Mouse (Mus musculus) hindbrain, embryonic 10.5 days (tissue): ENCODE measurements around the gene N4bp3. TPM values are rescaled to one million over a fixed set of nuclear protein-coding genes. Genes with fewer than 3 reads are reported as not detected.

Experiments
- DNase-seq: peaks from one replicate; pipeline ENCODE4 v3.0.0-alpha.2; 2017; ENCODE audit warnings: low spot score
- H3K27ac ChIP-seq: fragments of 300-500 bp; sonication (generic); 2 replicates; pipeline ENCODE4 v1.5.1; 2016; ENCODE audit warnings: mild to moderate bottlenecking, moderate library complexity
- H3K27me3 ChIP-seq: fragments of 300-500 bp; sonication (generic); 2 replicates; pipeline ENCODE4 v1.6.1; 2016; ENCODE audit warnings: mild to moderate bottlenecking; ENCODE audit not compliant: poor library complexity, insufficient read depth, severe bottlenecking
- H3K36me3 ChIP-seq: fragments of 300-500 bp; sonication (generic); 2 replicates; pipeline ENCODE4 v1.6.1; 2016; ENCODE audit warnings: mild to moderate bottlenecking, moderate library complexity
- H3K4me1 ChIP-seq: fragments of 300-500 bp; sonication (generic); replicated peaks from 2 replicates; pipeline ENCODE4 v1.6.1; 2016; ENCODE audit warnings: mild to moderate bottlenecking
- H3K4me3 ChIP-seq: fragments of 300-500 bp; sonication (generic); 2 replicates; pipeline ENCODE4 v1.5.1; 2016; ENCODE audit warnings: mild to moderate bottlenecking, moderate library complexity
- H3K9me3 ChIP-seq: fragments of 300-500 bp; sonication (generic); 2 replicates; pipeline ENCODE4 v1.6.1; 2016; ENCODE audit warnings: mild to moderate bottlenecking, moderate library complexity
- WGBS: fragments of 180-500 bp; shearing (Covaris S2); methylation state at CpG from one replicate; pipeline ENCODE4 v1.1.7; 2016; 5-methylcytosine and 5-hydroxymethylcytosine counted together
- polyA plus RNA-seq: library from polyadenylated mRNA; unstranded; fragments of >200 nt; fragmentation: Nextera tagmentation; extraction: Ambion mirVana; gene quantifications from 2 replicates; pipeline ENCODE4 v1.2.1, GENCODE M21; 2016

Gene N4bp3
- polyA plus RNA-seq, 1 experiment from 2014 or later: 18.3 TPM

- Histone ChIP-seq H3K4me3 (peak overlapping the region; percentile 23), H3K4me1 (peaks cover 45% of the 10 kb centered on the region), H3K9me3 (no peaks in the 10 kb centered on the region), H3K27me3 (no peaks in the 10 kb centered on the region), H3K36me3 (peaks cover 86% of the 10 kb centered on the region), H3K27ac (no peak overlapping the region)
- WGBS: 90% methylated on average over 3 of the region's 3 CpGs
- DNase-seq: no peak
Measured at GRCm38 (mm10) chr11:51602253-51602652, 48.4 kb downstream of the N4bp3 start.

- Histone ChIP-seq H3K4me1 (peaks cover 16% of the 10 kb centered on the region), H3K36me3 (peaks cover 100% of the 10 kb centered on the region), H3K27ac (no peak overlapping the region), H3K27me3 (no peaks in the 10 kb centered on the region), H3K9me3 (no peaks in the 10 kb centered on the region), H3K4me3 (no peak overlapping the region)
- DNase-seq: no peak
- 88% methylated on average over 2 of the region's 2 CpGs for whole genome bisulfite sequencing
Measured at GRCm38 (mm10) chr11:51597553-51597952, 53.1 kb downstream of the N4bp3 start.

DNA sequence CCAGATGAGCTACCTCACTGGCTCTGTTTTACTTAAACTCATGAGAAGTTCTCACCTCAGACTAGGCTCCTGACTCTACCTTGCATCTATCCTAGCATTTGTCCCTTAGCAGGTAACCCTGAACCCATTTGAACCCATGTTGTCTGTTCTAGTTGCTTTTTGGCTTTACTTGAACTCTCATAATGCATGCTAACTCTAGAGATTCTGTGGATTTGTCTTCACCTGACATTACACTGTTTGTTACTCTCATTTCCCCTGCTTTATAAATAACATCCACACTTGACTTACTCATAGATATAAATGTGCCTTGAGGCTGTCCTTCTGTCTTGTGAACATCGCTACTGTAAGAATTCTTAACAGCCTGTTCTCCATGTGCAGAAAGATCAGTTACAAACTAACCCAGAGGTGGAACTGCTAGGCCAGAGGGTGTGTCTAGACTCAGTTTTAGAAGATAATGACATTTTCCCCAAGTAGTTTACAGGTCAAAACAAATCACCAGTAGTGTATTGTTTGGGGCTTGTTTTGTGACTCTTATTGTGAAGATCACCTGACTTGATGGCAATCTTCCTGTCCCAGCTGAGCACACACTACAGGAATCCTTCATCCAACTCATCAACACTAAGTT, 55.1 kb downstream of the N4bp3 start:
- no peaks in the 10 kb centered on the region for H3K9me3 ChIP-seq
- no peaks in the 10 kb centered on the region for H3K4me1 ChIP-seq
- 93% methylated on average over 1 of the region's 1 CpGs for WGBS
- no peak overlapping the region for H3K4me3 ChIP-seq
- no peaks in the 10 kb centered on the region for H3K27me3 ChIP-seq
- no peak for DNase-seq
- H3K36me3 ChIP-seq: peaks cover 100% of the 10 kb centered on the region
- no peak overlapping the region for H3K27ac ChIP-seq

DNA sequence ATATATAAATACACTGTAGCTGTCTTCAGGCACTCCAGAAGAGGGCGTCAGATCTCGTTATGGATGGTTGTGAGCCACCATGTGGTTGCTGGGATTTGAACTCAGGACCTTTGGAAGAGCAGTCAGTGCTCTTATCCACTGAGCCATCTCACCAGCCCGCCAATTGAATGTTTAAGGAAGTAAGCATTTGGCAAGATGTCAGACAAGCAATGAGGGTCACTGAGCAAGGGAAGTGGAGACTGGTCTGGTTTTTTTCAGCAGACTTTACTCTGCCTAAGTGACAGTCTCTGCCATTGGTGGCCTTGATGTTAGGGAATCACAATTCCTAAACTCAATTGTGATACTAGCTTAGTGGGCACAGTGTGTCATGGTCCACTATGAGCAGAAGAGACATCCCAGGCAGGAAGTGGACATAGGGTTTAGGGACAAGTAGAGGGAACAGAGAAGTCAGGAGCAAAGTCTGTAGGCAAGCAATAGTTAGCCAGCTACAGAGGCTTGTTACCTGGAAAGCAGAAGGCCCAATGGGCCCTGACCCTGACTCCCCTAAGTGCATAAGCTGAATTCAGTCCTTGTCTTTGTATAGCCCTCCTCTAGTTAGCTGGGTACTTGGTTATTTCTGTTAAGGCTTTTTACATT, 55.8 kb downstream of the N4bp3 start:
- no peaks in the 10 kb centered on the region for H3K9me3 ChIP-seq
- WGBS: 79% methylated on average over 3 of the region's 3 CpGs
- H3K27ac ChIP-seq: no peak overlapping the region
- H3K4me1 ChIP-seq: no peaks in the 10 kb centered on the region
- no peak for DNase-seq
- H3K4me3 ChIP-seq: no peak overlapping the region
- peaks cover 100% of the 10 kb centered on the region for H3K36me3 ChIP-seq
- no peaks in the 10 kb centered on the region for H3K27me3 ChIP-seq

GRCm38 (mm10) chr11:51593849-51594248, 56.8 kb downstream of the N4bp3 start:
- H3K9me3 ChIP-seq: no peaks in the 10 kb centered on the region
- 87% methylated on average over 6 of the region's 6 CpGs for WGBS
- H3K4me3 ChIP-seq: no peak overlapping the region
- no peak for DNase-seq
- no peaks in the 10 kb centered on the region for H3K4me1 ChIP-seq
- H3K36me3 ChIP-seq: peaks cover 100% of the 10 kb centered on the region
- no peaks in the 10 kb centered on the region for H3K27me3 ChIP-seq
- H3K27ac ChIP-seq: no peak overlapping the region

- no peak overlapping the region for H3K4me3 ChIP-seq
- H3K27me3 ChIP-seq: no peaks in the 10 kb centered on the region
- no peaks in the 10 kb centered on the region for H3K4me1 ChIP-seq
- H3K9me3 ChIP-seq: no peaks in the 10 kb centered on the region
- DNase-seq: no peak
- H3K36me3 ChIP-seq: peaks cover 100% of the 10 kb centered on the region
- no peak overlapping the region for H3K27ac ChIP-seq
- whole genome bisulfite sequencing: 95% methylated on average over 4 of the region's 4 CpGs
Measured at GRCm38 (mm10) chr11:51593368-51593767, 57.3 kb downstream of the N4bp3 start.

Other genes starting within 250 kb of the N4bp3 start
- gene Phykpl, start 66.1 kb downstream of the N4bp3 start, polyA plus RNA-seq: 13.5 and 14.6 TPM in 2 replicates
- gene Hnrnpab, start 44.0 kb downstream of the N4bp3 start, polyA plus RNA-seq: 607 and 630 TPM in 2 replicates
- gene Nhp2, start 31.1 kb downstream of the N4bp3 start, polyA plus RNA-seq: 209 and 250 TPM in 2 replicates
- 38.9 and 45.6 TPM in 2 replicates for gene Rmnd5b, start 14.9 kb downstream of the N4bp3 start, polyA plus RNA-seq
- 0.82 and 1.3 TPM in 2 replicates for gene D930048N14Rik, start 112 bp upstream of the N4bp3 start, polyA plus RNA-seq
- gene 0610009B22Rik, start 38.0 kb upstream of the N4bp3 start, polyA plus RNA-seq: 84.3 and 91.5 TPM in 2 replicates
- 12.5 and 13.3 TPM in 2 replicates for gene Sec24a, start 112.8 kb upstream of the N4bp3 start, polyA plus RNA-seq
- 117 and 135 TPM in 2 replicates for gene Sar1b, start 112.8 kb upstream of the N4bp3 start, polyA plus RNA-seq
- gene Jade2, start 206.8 kb upstream of the N4bp3 start, polyA plus RNA-seq: 0.35 and 0.39 TPM in 2 replicates